Comparison of ENCODE assay signal across 25 mouse cellular contexts in the genomic region with DNA sequence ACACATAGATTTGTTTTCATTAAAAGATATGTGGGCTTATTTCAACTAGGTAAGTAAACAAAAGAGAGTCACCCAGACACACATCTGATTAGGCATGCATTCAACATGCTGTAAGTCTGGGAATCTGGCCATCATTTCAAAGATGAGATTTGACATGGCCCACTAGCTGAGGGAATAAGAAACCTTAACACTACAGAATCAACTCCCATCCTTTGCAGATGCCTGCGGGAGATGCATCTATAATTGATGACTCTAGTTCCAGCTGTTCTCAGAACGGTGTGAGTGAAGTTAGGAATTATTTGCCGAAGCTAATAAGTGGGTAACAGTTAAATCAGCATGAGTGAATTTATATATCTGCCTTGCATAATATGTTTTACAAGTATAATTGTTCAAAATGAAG.
A peak's percentile ranks its signal among the peaks of the same experiment; 100 is the strongest.
DNase-seq lines count a peak whose midpoint lies in the region; ATAC-seq and TF ChIP-seq lines count a peak whose summit lies in the region.
"Had no signal": no experiment of that assay in that cellular context is flagged by ENCODE, and none has a peak within 500 bp of the region (broad histone marks: within the 10 kb centered on the region; RNA-seq: fewer than 3 reads in every experiment).

No protein-coding gene starts in this region.

- TF ChIP-seq CTCF in brain, embryonic 14.5 days (IDR thresholded peaks at IDR 0.05; ENCODE audit: borderline replicate concordance, extremely low read depth, insufficient read depth, insufficient read length): no peak
- no peak for TF ChIP-seq CTCF in midbrain, postnatal 0 days (IDR thresholded peaks at IDR 0.05)

- DNase-seq in hindbrain, embryonic 14.5 days (ENCODE audit: low spot score): no peak
- DNase-seq in Muller cell, postnatal 12 days (ENCODE audit: inconsistent ontology term): peak; percentile 14
- DNase-seq in brain, embryonic 14.5 days (ENCODE audit: low read depth): peak; percentile 73
- DNase-seq in midbrain, postnatal 0 days (ENCODE audit: low spot score): peak; percentile 36
- DNase-seq in thymus, postnatal 0 days (ENCODE audit: low spot score): no peak
- DNase-seq: adrenal gland, adult 2 months; B cell, adult 2 months; cerebellum, adult 8-10 months; gastrocnemius, adult 2 months; heart, postnatal 36 days; kidney, adult 18-20 months; liver; liver, postnatal 0 days; right cerebral cortex, postnatal 25 days; spleen, adult 18-20 months had no signal

- H3K4me2 ChIP-seq in hindbrain, embryonic 16.5 days (ENCODE audit: low read length): no peak overlapping the region
- no peak overlapping the region for H3K4me2 ChIP-seq in hindbrain, embryonic 14.5 days (replicated peaks)
- no peak overlapping the region for H3K4me2 ChIP-seq in midbrain, postnatal 0 days (ENCODE audit: low read depth, low read length, poor library complexity, severe bottlenecking)
- H3K4me2 ChIP-seq: heart, embryonic 15.5 days had no signal

- no peaks in the 10 kb centered on the region for H3K27me3 ChIP-seq in hindbrain, embryonic 16.5 days (replicated peaks; ENCODE audit: control insufficient read depth, insufficient read depth, low read length)
- no peaks in the 10 kb centered on the region for H3K27me3 ChIP-seq in hindbrain, embryonic 14.5 days (ENCODE audit: control insufficient read depth, insufficient read depth, low read length)
- no peaks in the 10 kb centered on the region for H3K27me3 ChIP-seq in midbrain, postnatal 0 days (ENCODE audit: insufficient read depth, low read length)
- H3K27me3 ChIP-seq: CH12.LX; heart, embryonic 15.5 days had no signal

- H3K9me3 ChIP-seq in hindbrain, embryonic 16.5 days (ENCODE audit: control insufficient read depth, low read length): no peaks in the 10 kb centered on the region
- H3K9me3 ChIP-seq in hindbrain, embryonic 14.5 days (ENCODE audit: control insufficient read depth, low read length): no peaks in the 10 kb centered on the region
- no peaks in the 10 kb centered on the region for H3K9me3 ChIP-seq in midbrain, postnatal 0 days (ENCODE audit: low read length)
- H3K9me3 ChIP-seq: forebrain, embryonic 10.5 days; G1E; heart, embryonic 15.5 days; limb, embryonic 10.5 days had no signal

- peak; percentile 71; the same call in 1 of the 2 replicates for ATAC-seq in hindbrain, embryonic 16.5 days
- ATAC-seq in hindbrain, embryonic 14.5 days (ENCODE audit: low FRiP score): no peak; the same call in 1 of the 2 replicates
- no peak; the same call in 1 of the 2 replicates for ATAC-seq in midbrain, postnatal 0 days (ENCODE audit: low FRiP score)
- ATAC-seq in inflammation-experienced regulatory T-cells, adult 6 months: no peak
- ATAC-seq: liver, postnatal 0 days; lung, postnatal 0 days had no signal

- no peak for TF ChIP-seq POLR2A in brain, embryonic 14.5 days (IDR thresholded peaks at IDR 0.05; ENCODE audit: borderline replicate concordance, extremely low read depth, insufficient read depth, insufficient read length, poor library complexity, severe bottlenecking)

- WGBS in hindbrain, embryonic 16.5 days: 35% methylated on average over 3 of the region's 3 CpGs
- 31% methylated on average over 3 of the region's 3 CpGs for WGBS in hindbrain, embryonic 14.5 days
- WGBS in midbrain, postnatal 0 days: 32% methylated on average over 3 of the region's 3 CpGs

- no peaks in the 10 kb centered on the region for H3K36me3 ChIP-seq in hindbrain, embryonic 16.5 days (ENCODE audit: control insufficient read depth, insufficient read depth, low read length)
- no peaks in the 10 kb centered on the region for H3K36me3 ChIP-seq in hindbrain, embryonic 14.5 days (replicated peaks; ENCODE audit: control insufficient read depth, insufficient read depth)
- no peaks in the 10 kb centered on the region for H3K36me3 ChIP-seq in midbrain, postnatal 0 days (ENCODE audit: insufficient read depth, low read length)
- H3K36me3 ChIP-seq: forebrain, embryonic 10.5 days; G1E; heart, embryonic 15.5 days; limb, embryonic 10.5 days had no signal

- H3K27ac ChIP-seq in hindbrain, embryonic 16.5 days (ENCODE audit: low read depth, low read length): no peak overlapping the region
- H3K27ac ChIP-seq in hindbrain, embryonic 14.5 days: no peak overlapping the region
- H3K27ac ChIP-seq in midbrain, postnatal 0 days (ENCODE audit: low read depth, low read length): no peak overlapping the region
- H3K27ac ChIP-seq: forebrain, embryonic 10.5 days; gastrocnemius, adult 2 months; heart, embryonic 15.5 days; kidney, postnatal 0 days; left cerebral cortex, adult 2 months; limb, embryonic 10.5 days had no signal

- H3K4me1 ChIP-seq in hindbrain, embryonic 16.5 days (ENCODE audit: control insufficient read depth, insufficient read depth, low read depth, low read length): no peaks in the 10 kb centered on the region
- 0 out of 2 replicates have a peak, but pooled peaks cover 4% of the 10 kb centered on the region for H3K4me1 ChIP-seq in hindbrain, embryonic 14.5 days (replicated peaks; ENCODE audit: control insufficient read depth, insufficient read depth, low read length)
- H3K4me1 ChIP-seq in midbrain, postnatal 0 days (ENCODE audit: insufficient read depth, low read length): no peaks in the 10 kb centered on the region
- H3K4me1 ChIP-seq: forebrain, embryonic 10.5 days; heart, embryonic 15.5 days; limb, embryonic 10.5 days had no signal

- no peak overlapping the region for H3K4me3 ChIP-seq in hindbrain, embryonic 16.5 days (ENCODE audit: low read length)
- H3K4me3 ChIP-seq in hindbrain, embryonic 14.5 days (replicated peaks; ENCODE audit: low read length): no peak overlapping the region
- H3K4me3 ChIP-seq in midbrain, postnatal 0 days (ENCODE audit: low read depth, low read length): no peak overlapping the region
- H3K4me3 ChIP-seq: forebrain, embryonic 10.5 days; gastrocnemius, adult 2 months; heart, embryonic 15.5 days; left cerebral cortex, adult 2 months; limb, embryonic 10.5 days had no signal

- H3K9ac ChIP-seq in hindbrain, embryonic 16.5 days (ENCODE audit: low read depth, low read length): no peak overlapping the region
- H3K9ac ChIP-seq in hindbrain, embryonic 14.5 days: no peak overlapping the region
- H3K9ac ChIP-seq in midbrain, postnatal 0 days (replicated peaks; ENCODE audit: low read length, poor library complexity, severe bottlenecking): no peak overlapping the region
- H3K9ac ChIP-seq: heart, embryonic 15.5 days; liver, postnatal 0 days had no signal

Comparison
In these comparisons a context has a peak if more than half of its experiments do, and no peak if none do; other contexts are left out.
1. DNase-seq: peak in Muller cell, postnatal 12 days (single experiment), brain, embryonic 14.5 days (single experiment) and midbrain, postnatal 0 days (single experiment); none in hindbrain, embryonic 14.5 days (single experiment) and thymus, postnatal 0 days (single experiment).